Mouse (Mus musculus): Measurements from ENCODE around the gene Mboat2. TPM values are rescaled to one million over a fixed set of nuclear protein-coding genes. Genes with fewer than 3 reads are reported as not detected.

The Mboat2 gene
- polyA plus RNA-seq, 1 experiment from 2014 or later: 44.5 TPM

- H3K27me3 ChIP-seq (ENCODE audit: insufficient read depth, low read length): no peaks in the 10 kb centered on the region
- 68% methylated on average over 10 of the region's 10 CpGs for WGBS
- DNase-seq (ENCODE audit: low spot score): no peak
- peaks cover 4% of the 10 kb centered on the region; the same call in 1 of the 2 replicates for H3K4me1 ChIP-seq (replicated peaks; ENCODE audit: insufficient read depth, low read length)
- H3K36me3 ChIP-seq (ENCODE audit: insufficient read depth, low read length): no peaks in the 10 kb centered on the region
- peak overlapping the region; percentile 43 for H3K27ac ChIP-seq
- no peak for ATAC-seq (replicated peaks; ENCODE audit: low FRiP score, low read depth)
- no peak overlapping the region for H3K9ac ChIP-seq (ENCODE audit: low read depth, low read length)
- H3K9me3 ChIP-seq (replicated peaks; ENCODE audit: low read length): no peaks in the 10 kb centered on the region
- no peak overlapping the region for H3K4me3 ChIP-seq (replicated peaks; ENCODE audit: low read depth, low read length)
- no peak for TF ChIP-seq CTCF (IDR thresholded peaks at IDR 0.05; ENCODE audit: low read depth)
- H3K4me2 ChIP-seq (ENCODE audit: low read length): no peak overlapping the region
Observed at GRCm38 (mm10) chr12:24899636-24900035, 69.0 kb downstream of the Mboat2 start.

DNA sequence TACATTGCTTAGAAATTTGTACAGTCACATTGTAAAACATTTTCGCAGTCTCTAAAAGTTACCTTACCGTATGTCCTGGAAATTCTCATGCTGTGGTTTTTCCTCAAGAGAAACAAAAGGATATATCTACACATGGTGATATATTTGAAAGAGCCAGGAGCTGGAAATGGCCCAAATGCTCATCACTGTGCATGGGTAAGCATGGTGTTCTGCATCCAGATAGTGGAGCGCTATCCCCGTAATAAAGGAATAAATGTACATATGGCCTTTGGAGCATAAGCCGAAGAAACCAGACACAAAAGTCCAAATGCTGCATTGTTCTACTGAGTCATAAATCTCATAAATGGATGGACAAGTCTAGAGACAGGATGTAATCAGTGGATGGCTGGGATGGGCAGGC, 72.1 kb downstream of the Mboat2 start:
- WGBS: 94% methylated on average over 5 of the region's 5 CpGs
- TF ChIP-seq CTCF (IDR thresholded peaks at IDR 0.05; ENCODE audit: low read depth): no peak

GRCm38 (mm10) chr12:24907894-24908293, 77.2 kb downstream of the Mboat2 start:
- Histone ChIP-seq H3K27me3 (ENCODE audit: insufficient read depth, low read length) (no peaks in the 10 kb centered on the region), H3K4me3 (replicated peaks; ENCODE audit: low read depth, low read length) (no peak overlapping the region), H3K9me3 (replicated peaks; ENCODE audit: low read length) (no peaks in the 10 kb centered on the region), H3K27ac (no peak overlapping the region), H3K4me1 (replicated peaks; ENCODE audit: insufficient read depth, low read length) (no peaks in the 10 kb centered on the region), H3K36me3 (ENCODE audit: insufficient read depth, low read length) (no peaks in the 10 kb centered on the region), H3K9ac (ENCODE audit: low read depth, low read length) (no peak overlapping the region), H3K4me2 (ENCODE audit: low read length) (no peak overlapping the region)
- 90% methylated on average over 2 of the region's 2 CpGs for WGBS
- no peak for TF ChIP-seq CTCF (IDR thresholded peaks at IDR 0.05; ENCODE audit: low read depth)
- ATAC-seq (replicated peaks; ENCODE audit: low FRiP score, low read depth) (no peak), DNase-seq (ENCODE audit: low spot score) (no peak)

More for the DNA sequence above, 72.1 kb downstream of the Mboat2 start:
- Histone ChIP-seq H3K4me1 (replicated peaks; ENCODE audit: insufficient read depth, low read length) (no peaks in the 10 kb centered on the region), H3K36me3 (ENCODE audit: insufficient read depth, low read length) (no peaks in the 10 kb centered on the region), H3K4me2 (ENCODE audit: low read length) (no peak overlapping the region), H3K27ac (no peak overlapping the region), H3K9ac (ENCODE audit: low read depth, low read length) (no peak overlapping the region), H3K27me3 (ENCODE audit: insufficient read depth, low read length) (no peaks in the 10 kb centered on the region), H3K4me3 (replicated peaks; ENCODE audit: low read depth, low read length) (no peak overlapping the region), H3K9me3 (replicated peaks; ENCODE audit: low read length) (no peaks in the 10 kb centered on the region)
- ATAC-seq (replicated peaks; ENCODE audit: low FRiP score, low read depth) (no peak), DNase-seq (ENCODE audit: low spot score) (no peak)

GRCm38 (mm10) chr12:24909679-24910078, 79.0 kb downstream of the Mboat2 start:
- TF ChIP-seq CTCF (IDR thresholded peaks at IDR 0.05; ENCODE audit: low read depth): no peak
- ATAC-seq (replicated peaks; ENCODE audit: low FRiP score, low read depth) (no peak), DNase-seq (ENCODE audit: low spot score) (no peak)
- no peaks in the 10 kb centered on the region for H3K27me3 ChIP-seq (ENCODE audit: insufficient read depth, low read length)
- no peaks in the 10 kb centered on the region for H3K36me3 ChIP-seq (ENCODE audit: insufficient read depth, low read length)
- no peak overlapping the region for H3K27ac ChIP-seq
- no peaks in the 10 kb centered on the region for H3K9me3 ChIP-seq (replicated peaks; ENCODE audit: low read length)
- H3K9ac ChIP-seq (ENCODE audit: low read depth, low read length): no peak overlapping the region
- H3K4me1 ChIP-seq (replicated peaks; ENCODE audit: insufficient read depth, low read length): no peaks in the 10 kb centered on the region
- 89% methylated on average over 7 of the region's 7 CpGs for WGBS
- no peak overlapping the region for H3K4me2 ChIP-seq (ENCODE audit: low read length)
- H3K4me3 ChIP-seq (replicated peaks; ENCODE audit: low read depth, low read length): no peak overlapping the region

- WGBS: 67% methylated on average over 6 of the region's 6 CpGs
- ATAC-seq (replicated peaks; ENCODE audit: low FRiP score, low read depth) (no peak), DNase-seq (ENCODE audit: low spot score) (no peak)
- no peak for TF ChIP-seq CTCF (IDR thresholded peaks at IDR 0.05; ENCODE audit: low read depth)
- Histone ChIP-seq H3K36me3 (ENCODE audit: insufficient read depth, low read length) (0 out of 2 replicates have a peak, but pooled peaks cover 3% of the 10 kb centered on the region), H3K27me3 (ENCODE audit: insufficient read depth, low read length) (no peaks in the 10 kb centered on the region), H3K9me3 (replicated peaks; ENCODE audit: low read length) (no peaks in the 10 kb centered on the region), H3K4me1 (replicated peaks; ENCODE audit: insufficient read depth, low read length) (no peaks in the 10 kb centered on the region), H3K4me3 (replicated peaks; ENCODE audit: low read depth, low read length) (no peak overlapping the region), H3K9ac (ENCODE audit: low read depth, low read length) (no peak overlapping the region), H3K4me2 (ENCODE audit: low read length) (no peak overlapping the region), H3K27ac (no peak overlapping the region)
Observed at GRCm38 (mm10) chr12:24912174-24912573, 81.5 kb downstream of the Mboat2 start.

GRCm38 (mm10) chr12:24912876-24913275, 82.2 kb downstream of the Mboat2 start:
- TF ChIP-seq CTCF (IDR thresholded peaks at IDR 0.05; ENCODE audit: low read depth): no peak
- WGBS: 81% methylated on average over 1 of the region's 1 CpGs
- H3K36me3 ChIP-seq (ENCODE audit: insufficient read depth, low read length): 0 out of 2 replicates have a peak, but pooled peaks cover 3% of the 10 kb centered on the region
- no peak overlapping the region for H3K4me3 ChIP-seq (replicated peaks; ENCODE audit: low read depth, low read length)
- H3K4me1 ChIP-seq (replicated peaks; ENCODE audit: insufficient read depth, low read length): no peaks in the 10 kb centered on the region
- no peak overlapping the region for H3K27ac ChIP-seq
- no peak for ATAC-seq (replicated peaks; ENCODE audit: low FRiP score, low read depth)
- H3K9ac ChIP-seq (ENCODE audit: low read depth, low read length): no peak overlapping the region
- no peaks in the 10 kb centered on the region for H3K9me3 ChIP-seq (replicated peaks; ENCODE audit: low read length)
- no peak for DNase-seq (ENCODE audit: low spot score)
- no peaks in the 10 kb centered on the region for H3K27me3 ChIP-seq (ENCODE audit: insufficient read depth, low read length)
- no peak overlapping the region for H3K4me2 ChIP-seq (ENCODE audit: low read length)
